Mouse (Mus musculus): ENCODE data around the gene Kcnq1. TPM values are rescaled to one million over a fixed set of nuclear protein-coding genes. Genes with fewer than 3 reads are reported as not detected.

Gene Kcnq1
- total RNA-seq, 2 experiments from 2014 or later: 1.6 to 1.9 TPM

- no peak for DNase-seq
These were observed 81.0 kb downstream of the Kcnq1 start for GRCm38 (mm10) chr7:143187181-143187580.

- DNase-seq: no peak
These were observed 82.4 kb downstream of the Kcnq1 start for GRCm38 (mm10) chr7:143188589-143188988.

GRCm38 (mm10) chr7:143189965-143190722 is 84.0 kb downstream of the Kcnq1 start:
- DNase-seq: no peak

DNA sequence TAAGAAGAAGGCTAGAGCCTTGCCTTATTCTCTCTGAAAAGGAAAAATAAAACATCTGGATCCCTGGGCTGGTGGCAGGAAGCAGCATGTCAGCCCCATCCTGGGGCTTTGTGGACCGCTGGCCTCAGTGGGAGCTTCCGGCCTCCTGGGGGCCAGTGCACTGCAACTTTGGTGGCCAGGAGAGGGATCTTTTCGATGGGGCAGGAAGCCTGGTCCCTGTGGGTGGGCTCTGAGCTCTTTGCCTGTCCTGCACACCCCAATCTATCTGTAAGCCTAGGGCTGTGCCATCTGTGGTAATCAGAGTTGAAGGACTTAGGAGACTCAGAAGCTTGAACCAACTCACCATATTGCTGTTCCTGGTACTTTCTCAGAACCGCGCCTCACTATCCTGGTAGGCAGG is 84.7 kb downstream of the Kcnq1 start:
- no peak for DNase-seq

GRCm38 (mm10) chr7:143192392-143192791 is 86.2 kb downstream of the Kcnq1 start:
- no peak for DNase-seq

- DNase-seq: no peak
These were observed 87.9 kb downstream of the Kcnq1 start for GRCm38 (mm10) chr7:143194064-143194463.

DNA sequence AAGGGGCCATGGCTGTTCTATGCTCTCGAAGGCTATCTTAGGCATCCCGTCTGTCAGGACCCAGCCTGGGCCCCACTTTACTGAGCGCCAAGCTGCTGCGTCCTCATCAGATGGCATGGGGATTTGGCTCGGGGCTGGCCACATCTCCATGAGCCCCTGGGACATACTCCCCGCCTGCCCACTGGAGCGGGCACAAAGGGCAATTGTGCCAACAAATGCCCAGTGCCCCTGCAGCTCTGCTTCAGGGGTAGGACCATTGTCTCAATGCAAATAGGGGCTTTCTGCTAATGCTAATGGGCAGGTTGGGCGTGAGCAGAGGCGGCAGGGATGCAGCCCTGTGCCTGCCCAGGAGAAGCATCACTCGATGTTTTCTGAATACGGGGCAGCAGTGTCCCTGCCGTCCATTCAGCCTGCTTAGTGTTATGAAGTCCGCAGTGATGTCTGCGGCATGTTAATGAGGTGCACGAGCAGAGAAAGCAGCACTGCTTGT is 91.8 kb downstream of the Kcnq1 start:
- no peak for DNase-seq

- no peak for DNase-seq
These were observed 92.3 kb downstream of the Kcnq1 start for GRCm38 (mm10) chr7:143198443-143198842.

DNA sequence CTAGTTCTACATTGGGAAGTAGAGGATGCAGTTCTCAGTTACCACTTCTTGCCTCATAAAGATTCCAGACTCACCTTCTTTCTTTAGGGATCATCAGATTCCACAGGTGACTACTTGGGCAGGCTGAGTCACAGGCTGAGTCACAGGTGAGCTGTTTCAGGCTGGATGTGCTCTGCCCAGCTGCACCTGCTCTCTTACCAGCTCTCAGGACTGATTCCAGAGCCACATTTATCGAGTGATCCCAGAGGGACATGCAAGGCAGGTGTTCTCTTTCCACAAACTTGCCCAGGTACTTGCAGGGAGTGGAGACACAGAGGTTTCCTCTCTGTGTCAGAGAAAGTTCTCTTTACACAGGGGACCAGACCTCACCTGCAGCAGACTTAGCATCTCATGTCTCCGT is 95.1 kb downstream of the Kcnq1 start:
- no peak for DNase-seq

GRCm38 (mm10) chr7:143203897-143204296 is 97.7 kb downstream of the Kcnq1 start:
- DNase-seq: no peak

GRCm38 (mm10) chr7:143207044-143207443 is 100.9 kb downstream of the Kcnq1 start:
- DNase-seq: no peak

- no peak for DNase-seq
These were observed 104.6 kb downstream of the Kcnq1 start for GRCm38 (mm10) chr7:143210796-143211195.

DNA sequence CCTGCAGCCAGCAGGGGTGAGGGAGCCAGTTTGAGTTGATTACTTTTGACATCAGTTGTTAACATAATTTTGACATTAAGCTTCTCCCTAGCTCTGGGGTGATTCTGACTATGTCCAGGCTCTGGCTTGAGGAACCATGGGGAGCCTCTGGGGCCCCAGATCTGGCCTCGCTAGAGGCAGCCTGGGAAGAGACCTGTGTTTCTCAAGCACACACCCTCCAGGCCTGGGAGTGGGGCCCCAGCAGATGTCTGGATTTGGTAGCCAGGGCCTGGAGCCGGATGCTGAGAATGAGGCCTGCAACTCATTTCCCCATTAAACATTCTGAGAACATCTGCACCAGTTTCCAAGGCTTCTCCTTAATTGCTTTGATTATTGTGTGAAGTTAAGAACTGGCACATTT is 145.0 kb downstream of the Kcnq1 start:
- DNase-seq: no peak

GRCm38 (mm10) chr7:143253126-143253871 is 147.1 kb downstream of the Kcnq1 start:
- DNase-seq: no peak

DNA sequence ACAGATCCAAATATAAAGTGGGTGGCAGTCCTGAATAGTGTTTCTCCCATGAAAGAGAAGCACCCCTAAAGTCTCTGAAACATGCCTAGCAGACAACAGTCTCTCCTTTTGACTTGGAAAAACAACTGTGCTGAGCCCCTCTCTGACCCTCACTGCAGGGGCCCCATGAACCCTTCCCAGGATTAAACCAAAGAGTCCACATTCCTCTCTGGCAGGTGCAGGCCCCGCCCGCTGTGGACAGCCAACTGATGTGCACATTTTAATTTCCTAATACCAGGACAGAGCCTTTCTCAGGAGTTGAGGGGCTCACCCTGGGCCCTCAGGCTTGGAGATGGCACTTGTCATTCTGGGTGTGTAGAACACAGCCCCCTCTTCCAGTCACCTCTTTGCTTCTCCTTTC is 148.7 kb downstream of the Kcnq1 start:
- no peak for DNase-seq

DNA sequence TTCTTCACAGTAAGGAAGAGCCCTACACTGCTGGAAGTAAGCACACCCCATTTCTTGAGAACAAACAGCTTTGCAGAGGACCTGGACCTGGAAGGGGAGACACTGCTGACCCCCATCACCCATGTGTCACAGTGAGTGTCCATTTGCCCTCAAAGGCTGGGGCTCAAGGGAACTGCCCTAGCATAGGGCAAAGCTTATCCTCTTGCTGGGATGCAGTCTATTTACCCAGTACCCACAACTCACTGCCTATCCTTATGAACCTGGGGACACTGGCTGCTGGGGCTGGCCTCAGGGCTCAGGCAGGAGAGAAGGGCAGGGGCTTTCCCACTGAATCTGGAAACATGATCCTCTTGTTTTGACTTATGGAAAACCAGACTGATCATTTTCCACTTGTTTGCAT is 155.1 kb downstream of the Kcnq1 start:
- DNase-seq: no peak

GRCm38 (mm10) chr7:143263557-143263956 is 157.4 kb downstream of the Kcnq1 start:
- DNase-seq: no peak

DNA sequence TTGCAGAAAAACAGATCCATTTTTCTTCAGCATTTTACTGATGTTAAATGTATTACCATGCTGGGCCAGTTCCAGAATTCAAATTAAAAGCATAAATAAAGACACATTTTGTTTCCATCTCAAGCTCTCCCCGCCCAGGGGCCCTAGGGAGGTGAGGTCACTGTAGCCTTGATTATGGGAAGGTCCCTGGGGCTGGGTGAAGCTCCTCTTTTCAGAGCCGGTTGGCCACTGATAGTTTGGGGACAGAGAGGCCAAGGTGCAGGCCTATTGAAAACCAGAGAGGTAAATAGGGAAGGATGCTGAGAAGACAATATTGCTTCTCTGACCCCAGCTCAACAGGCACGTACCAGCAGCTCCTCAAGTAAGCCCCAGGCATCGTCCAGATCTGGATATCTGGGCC is 157.8 kb downstream of the Kcnq1 start:
- no peak for DNase-seq

DNA sequence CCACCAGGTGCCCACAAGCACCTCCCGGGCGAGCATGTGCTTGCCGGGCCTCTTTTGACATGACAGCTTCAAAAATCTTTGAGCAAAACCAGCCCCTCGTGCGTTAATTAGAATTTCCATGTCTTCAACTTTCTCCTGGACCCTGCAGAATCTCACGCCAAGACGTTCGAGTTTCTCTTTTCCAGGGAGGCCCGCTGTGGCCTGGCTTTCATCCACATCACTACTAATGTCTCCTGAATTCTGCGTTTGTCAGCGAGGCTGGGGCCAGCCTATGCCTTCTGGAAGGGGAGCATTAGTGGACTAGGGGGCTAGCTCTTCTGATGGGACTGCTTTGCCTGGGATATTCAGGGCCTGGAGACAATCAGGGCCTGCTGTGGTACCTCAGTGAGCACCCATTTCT is 159.2 kb downstream of the Kcnq1 start:
- DNase-seq: no peak

GRCm38 (mm10) chr7:143265829-143266438 is 159.8 kb downstream of the Kcnq1 start:
- DNase-seq: no peak

DNA sequence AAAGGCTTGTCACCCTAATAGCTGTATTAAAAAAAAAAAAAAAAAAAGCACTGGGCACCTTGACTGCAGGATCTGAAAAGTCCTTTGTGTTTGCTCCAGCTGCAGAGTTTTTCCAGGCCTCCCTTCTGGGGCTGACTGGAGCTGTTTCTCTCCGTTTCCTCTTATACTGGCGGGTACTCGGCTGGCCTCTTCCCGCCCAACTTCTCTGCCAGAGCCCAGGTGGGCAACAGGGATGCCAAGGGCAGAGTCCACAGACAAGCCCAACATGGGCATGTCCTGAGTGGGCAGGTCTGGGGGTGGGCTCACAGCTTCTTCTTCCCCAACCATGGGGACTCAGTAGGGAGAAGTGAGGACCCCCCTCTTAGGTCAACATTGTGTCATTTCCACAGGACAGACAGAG is 167.6 kb downstream of the Kcnq1 start:
- DNase-seq: no peak

- no peak for DNase-seq
These were observed 168.9 kb downstream of the Kcnq1 start for GRCm38 (mm10) chr7:143275030-143275429.

GRCm38 (mm10) chr7:143283625-143284024 is 177.5 kb downstream of the Kcnq1 start:
- DNase-seq: no peak

Data from gastrocnemius, postnatal 10 days (tissue).